Comparison of ENCODE assay signal across 8 mouse cellular contexts in the genomic region with DNA sequence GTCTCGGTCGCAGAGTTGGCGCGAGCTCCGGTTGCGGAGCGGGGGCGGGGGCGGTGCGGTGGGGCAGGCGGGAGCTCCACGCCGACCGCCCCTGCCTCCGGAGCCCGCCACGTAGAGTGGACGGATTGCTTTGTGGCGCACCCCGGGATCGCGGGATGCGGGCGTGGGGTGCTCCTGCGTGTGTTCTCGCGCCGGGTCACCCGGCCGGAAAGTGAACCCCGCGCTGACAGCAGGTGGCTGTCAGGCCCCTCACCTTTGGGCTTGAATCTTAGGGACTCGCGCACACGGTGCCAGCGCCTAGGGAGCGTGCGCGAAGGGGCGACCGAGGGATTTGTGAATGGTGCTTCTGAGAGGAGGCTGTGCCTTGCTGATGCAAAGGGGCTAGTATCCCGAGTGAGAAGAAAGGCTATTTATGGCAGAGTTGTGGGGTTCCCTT. TPM values are rescaled to one million over a fixed set of nuclear protein-coding genes. Genes with fewer than 3 reads are reported as not detected.
DNase-seq lines count a peak whose midpoint lies in the region; ATAC-seq lines count a peak whose summit lies in the region.

No protein-coding gene starts in this region.

- peak; percentile 10 to 22 for DNase-seq in spleen, adult 18-20 months
- no peak for DNase-seq in spleen, postnatal 10 days (ENCODE audit: low spot score in 2 of 2)
- DNase-seq in embryo, embryonic 11 days: peak; percentile 57
- DNase-seq in heart, postnatal 10 days: peak; percentile 7 to 9
- DNase-seq in layer of hippocampus, adult 18-20 months (ENCODE audit: low spot score in 2 of 2): peak; percentile 36 to 45
- DNase-seq in lung, postnatal 10 days: peak; percentile 18
- peak; percentile 64 to 66 for DNase-seq in right cerebral cortex, postnatal 10 days (ENCODE audit: low spot score in 2 of 2)

- intact Hi-C loops in heart, postnatal 10 days (cut with DNase I): loop anchor here (5.0 kb wide), 2 partner anchors 118 to 122 kb away; no protein-coding TSS in a partner anchor

- no peak for ATAC-seq in erythroid progenitor cell, adult 5-6 weeks (replicated peaks; ENCODE audit: low FRiP score, poor library complexity, severe bottlenecking)

RNA-seq across cellular contexts. Expression of a gene that starts 0.7 kb away (rescaled TPM):
- total RNA-seq in heart, postnatal 10 days (2021): 1 to 10 TPM; 3.1 to 3.8 TPM
- total RNA-seq in layer of hippocampus, adult 18-20 months (2021): 10 to 100 TPM; 29.9 to 30.5 TPM
- total RNA-seq in erythroid progenitor cell, adult 5-6 weeks (2015; ENCODE audit: low replicate concordance): 1.4 TPM in 1 of 2 replicates, not detected in the other
- total RNA-seq in erythroid progenitor cell, adult 5-6 weeks (2017; ENCODE audit: low replicate concordance): not detected in 2 replicates

Comparison
In these comparisons a context has a peak if more than half of its experiments do, and no peak if none do; other contexts are left out.
1. DNase-seq: peak in spleen, adult 18-20 months (2 of 2), embryo, embryonic 11 days (single experiment), heart, postnatal 10 days (2 of 2), layer of hippocampus, adult 18-20 months (2 of 2), lung, postnatal 10 days (single experiment) and right cerebral cortex, postnatal 10 days (2 of 2); none in spleen, postnatal 10 days (0 of 2).
2. RNA of a gene that starts 0.7 kb away (total RNA-seq): 29.9 to 30.5 TPM in layer of hippocampus, adult 18-20 months; 3.1 to 3.8 TPM in heart, postnatal 10 days and 1.4 TPM in erythroid progenitor cell, adult 5-6 weeks; every median in the first group is over 4 times any median in the second.